Mouse (Mus musculus) erythroblast, adult 5-6 weeks (primary cell): ENCODE measurements around the gene Klc4. TPM values are rescaled to one million over a fixed set of nuclear protein-coding genes. Genes with fewer than 3 reads are reported as not detected.

ENCODE experiments used
- ATAC-seq: replicated peaks from 2 replicates; pipeline ENCODE4 v1.8.0; 2016; ENCODE audit warnings: moderate number of reproducible peaks, mild to moderate bottlenecking, moderate TSS enrichment, inconsistent platforms; ENCODE audit not compliant: poor library complexity, low FRiP score, severe bottlenecking
- total RNA-seq, 2 experiments: library from RNA; stranded (forward) in 1 of 2; stranded (reverse) in 1 of 2; fragments of 150-400 nt in 1 of 2; fragments of 200-764, 138-1000 nt in 1 of 2; gene quantifications; 2 replicates each; pipeline versions ENCODE4 v1.2.3 to v1.2.4; 2015 to 2017; ENCODE audit warnings: low replicate concordance in 2 of 2

Gene Klc4
- total RNA-seq, 2 experiments from 2014 or later, result 0.38 to 7.7 TPM

GRCm38 (mm10) chr17:46661351-46661750, 15.5 kb upstream of the Klc4 start:
- ATAC-seq, result no peak

GRCm38 (mm10) chr17:46656054-46656453, 10.2 kb upstream of the Klc4 start:
- no peak for ATAC-seq

GRCm38 (mm10) chr17:46651755-46652547, 6.1 kb upstream of the Klc4 start:
- no peak for ATAC-seq

- ATAC-seq, result no peak
Measured at GRCm38 (mm10) chr17:46651292-46651691, 5.5 kb upstream of the Klc4 start.

- peak; percentile 44; the same call in 1 of the 2 replicates for ATAC-seq
Measured at GRCm38 (mm10) chr17:46650232-46651031, 4.6 kb upstream of the Klc4 start, which contains the start of gene Cul7. Gene Cul7, plus strand, starts transcription at chr17:46650337.

- no peak for ATAC-seq
Measured at GRCm38 (mm10) chr17:46649811-46650210, 4.0 kb upstream of the Klc4 start.

GRCm38 (mm10) chr17:46648436-46648835, 2.6 kb upstream of the Klc4 start:
- no peak for ATAC-seq

GRCm38 (mm10) chr17:46647279-46647678, 1.5 kb upstream of the Klc4 start:
- ATAC-seq, result no peak

GRCm38 (mm10) chr17:46646322-46646662, 470 bp upstream of the Klc4 start:
- ATAC-seq, result peak; percentile 54

- ATAC-seq, result no peak
Measured at GRCm38 (mm10) chr17:46644916-46645475, 826 bp downstream of the Klc4 start.

GRCm38 (mm10) chr17:46644152-46644805, 1.5 kb downstream of the Klc4 start:
- ATAC-seq, result no peak

- ATAC-seq, result no peak
Measured at GRCm38 (mm10) chr17:46642060-46642459, 3.8 kb downstream of the Klc4 start.

GRCm38 (mm10) chr17:46639929-46640328, 5.9 kb downstream of the Klc4 start:
- no peak for ATAC-seq

- no peak for ATAC-seq
Measured at GRCm38 (mm10) chr17:46636831-46637523, 8.8 kb downstream of the Klc4 start.

GRCm38 (mm10) chr17:46629685-46630441, 16.0 kb downstream of the Klc4 start:
- no peak for ATAC-seq

GRCm38 (mm10) chr17:46628791-46629684, 16.8 kb downstream of the Klc4 start, which contains the start of gene Ptk7:
Gene Ptk7, minus strand, starts transcription at chr17:46629504.
- no peak for ATAC-seq

GRCm38 (mm10) chr17:46628471-46628790, 17.4 kb downstream of the Klc4 start:
- no peak for ATAC-seq

GRCm38 (mm10) chr17:46627409-46627808, 18.4 kb downstream of the Klc4 start:
- ATAC-seq, result no peak
